Mouse (Mus musculus) c-Kit-positive CD71-positive TER-119-negative erythroid progenitor cells, embryonic 14.5 days (primary cell): ENCODE data around the gene Gp9.

Experiments
- DNase-seq: peaks from one replicate; pipeline ENCODE4 v3.0.0-alpha.2; 2013; ENCODE audit warnings: low read depth

Gp9 gene

DNA sequence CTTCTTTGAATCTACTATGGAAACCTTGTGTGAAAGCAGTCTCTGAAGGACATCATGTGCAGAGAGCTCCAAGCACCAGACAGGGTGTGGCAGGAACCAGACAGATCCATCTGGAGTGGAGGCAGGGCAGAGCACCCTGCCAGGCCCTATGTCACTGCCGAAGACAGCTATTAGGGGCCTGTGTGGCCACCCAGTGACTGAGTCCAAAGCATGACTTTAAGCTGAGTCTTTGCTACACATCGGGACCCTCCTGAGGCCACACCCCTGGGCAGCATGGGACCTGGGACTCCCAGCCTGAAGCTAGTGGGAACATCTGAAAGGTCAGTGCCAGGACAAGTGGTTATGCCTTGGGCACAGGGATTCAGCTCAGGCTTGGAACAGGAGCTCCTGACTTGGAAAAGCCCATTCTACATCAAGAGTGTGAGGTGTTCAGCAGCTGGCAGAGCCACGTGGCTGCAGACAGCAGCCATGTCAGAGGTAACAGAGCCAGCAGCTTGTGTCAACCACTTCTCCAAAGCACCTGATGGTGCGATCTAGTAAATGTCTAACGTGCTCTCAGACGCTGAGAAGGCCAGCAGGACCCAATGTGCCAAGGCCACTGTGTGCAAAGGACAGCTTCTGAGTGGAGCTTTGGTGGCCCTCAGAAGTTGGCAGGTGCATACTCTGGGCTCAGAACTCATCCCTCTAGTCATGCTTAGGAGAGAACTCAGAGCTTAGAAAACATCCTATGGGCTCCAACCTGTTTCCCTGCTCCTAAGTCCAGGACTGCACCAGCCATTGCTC lies 9.4 kb downstream of the Gp9 start:
- no peak for DNase-seq

DNA sequence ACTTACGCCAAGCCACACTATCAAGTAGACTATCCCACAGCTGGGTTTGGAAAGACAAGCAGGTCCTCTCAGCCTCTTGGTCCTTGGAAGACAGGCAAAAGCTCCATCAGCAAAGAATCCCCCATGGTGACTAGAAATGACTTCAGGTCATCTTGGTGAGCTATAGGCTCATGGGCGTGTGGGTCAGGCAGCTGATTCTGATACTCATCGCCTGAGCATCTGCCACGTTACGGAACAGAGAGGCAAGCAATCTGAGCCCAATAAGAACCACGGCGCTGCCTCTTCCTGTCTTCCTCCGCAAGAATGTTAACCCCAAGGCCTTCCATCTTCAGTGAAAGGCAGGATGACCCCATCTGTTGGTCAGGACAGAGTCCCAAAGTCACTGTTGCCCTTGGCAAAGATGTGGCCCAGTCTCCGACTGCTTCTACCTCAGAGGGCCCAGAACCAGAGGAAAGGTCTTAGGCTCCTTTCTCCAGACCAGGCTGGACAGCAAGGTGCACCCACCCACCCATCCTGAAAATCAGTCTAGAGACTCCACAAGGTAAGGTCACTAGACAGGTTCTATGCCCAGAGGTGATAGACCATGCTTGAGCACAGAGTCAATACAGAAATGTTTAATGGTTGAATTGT lies 10.5 kb downstream of the Gp9 start:
- no peak for DNase-seq

DNA sequence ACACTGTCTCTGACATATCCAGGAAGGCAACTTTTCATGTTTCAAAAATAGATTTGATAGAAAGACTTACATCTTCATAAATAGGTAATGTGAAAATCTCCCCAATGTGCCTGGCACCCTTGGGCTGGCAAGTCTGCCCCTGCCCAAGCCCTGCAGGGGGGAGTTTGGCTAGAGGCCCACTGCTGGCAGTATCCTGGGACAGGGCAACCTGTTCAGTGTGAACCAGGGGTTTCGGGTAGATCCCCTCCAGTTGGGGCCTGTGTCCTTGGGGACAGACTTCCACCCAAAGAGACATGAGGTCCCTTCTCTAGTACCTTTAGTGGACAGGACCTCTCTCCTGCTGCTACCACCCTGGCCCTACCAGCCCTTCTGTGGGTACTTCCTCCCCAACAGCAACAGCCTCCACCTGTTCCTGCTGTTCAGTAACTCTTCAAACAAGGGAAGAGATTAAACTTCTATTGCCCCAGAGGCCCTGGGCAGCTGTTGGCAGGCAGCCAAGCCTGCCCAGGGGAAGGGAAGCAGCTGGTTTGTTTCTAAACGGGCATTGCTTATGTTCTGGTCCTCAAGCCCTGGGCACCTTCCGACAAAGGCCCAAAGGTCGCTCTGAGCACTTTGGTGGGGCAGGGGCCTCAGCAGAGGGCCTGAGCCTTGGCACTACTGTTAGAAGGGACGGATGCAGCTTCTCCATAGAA lies 11.2 kb downstream of the Gp9 start:
- no peak for DNase-seq

DNA sequence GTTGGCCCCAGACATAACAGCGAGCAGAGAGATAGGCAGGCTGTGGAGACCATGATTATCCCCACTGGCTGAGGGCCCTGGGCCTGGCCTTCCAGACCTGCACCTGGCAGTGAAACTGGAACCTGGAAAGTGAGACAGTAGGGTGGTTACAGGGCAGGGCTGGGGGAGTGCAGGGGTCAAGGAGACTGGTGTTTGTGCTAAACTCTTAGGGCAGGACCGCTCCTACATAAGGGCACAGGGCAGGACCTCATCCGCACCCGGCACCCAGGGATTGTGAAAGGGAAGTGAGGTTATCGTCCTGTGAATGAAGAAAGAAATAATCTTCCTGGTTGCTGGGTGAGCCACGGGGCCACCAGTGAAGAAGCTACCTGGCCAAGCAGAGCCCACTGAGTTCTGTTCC lies 11.9 kb downstream of the Gp9 start:
- DNase-seq, result no peak

DNA sequence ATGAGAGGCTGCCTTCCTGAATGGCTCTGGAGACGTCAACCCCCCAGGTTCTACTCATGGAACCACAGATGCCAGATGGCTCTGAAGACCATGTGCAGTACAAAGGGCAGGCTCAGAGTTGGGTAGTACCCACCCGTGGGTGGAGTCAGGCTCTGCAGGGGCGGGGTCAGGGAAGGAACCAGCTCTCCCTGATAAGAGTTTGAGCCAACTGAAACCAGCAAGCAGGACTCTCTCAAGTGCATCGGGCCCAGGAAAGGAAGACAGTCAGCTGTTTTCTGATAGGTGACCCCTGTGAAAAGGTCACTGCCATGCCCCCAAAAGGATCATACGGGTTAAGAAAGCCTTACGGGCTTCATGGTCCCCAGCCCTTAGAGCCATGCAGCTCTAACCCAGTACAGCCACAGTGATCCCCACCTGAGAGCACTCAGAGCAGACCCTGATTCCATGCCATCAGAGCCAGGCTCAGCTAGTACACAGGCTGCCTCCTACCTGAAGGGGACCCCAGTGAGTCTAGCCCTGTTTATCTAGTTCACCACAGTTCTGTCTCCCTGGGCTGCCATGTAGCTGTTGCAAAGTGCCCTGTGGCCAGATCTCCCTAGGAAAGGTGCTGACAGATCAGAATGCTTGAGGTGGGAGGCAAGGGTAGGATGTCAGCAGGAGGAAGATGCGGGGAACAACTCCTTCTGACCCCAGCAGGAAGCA lies 13.1 kb downstream of the Gp9 start:
- peak; percentile 86 for DNase-seq

DNA sequence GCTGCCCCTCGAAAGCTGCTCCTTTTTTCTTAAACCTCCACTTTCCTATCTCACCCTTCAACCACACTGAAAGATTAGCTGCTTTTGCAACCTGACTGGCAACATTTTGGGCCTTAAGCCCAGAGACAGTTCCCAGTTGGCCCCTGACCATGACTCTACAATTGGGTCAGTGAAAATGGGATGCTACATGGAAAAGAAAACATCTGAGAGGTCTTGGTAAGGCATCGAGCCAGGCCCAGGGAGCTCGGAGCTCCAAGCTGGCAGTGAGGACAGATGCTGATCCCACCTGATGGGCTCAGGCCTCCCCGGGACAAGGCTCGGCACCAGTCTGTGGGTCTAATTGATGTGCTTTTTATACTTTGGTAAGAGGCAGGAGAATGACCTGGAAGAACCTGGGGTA lies 14.0 kb downstream of the Gp9 start:
- DNase-seq, result no peak

DNA sequence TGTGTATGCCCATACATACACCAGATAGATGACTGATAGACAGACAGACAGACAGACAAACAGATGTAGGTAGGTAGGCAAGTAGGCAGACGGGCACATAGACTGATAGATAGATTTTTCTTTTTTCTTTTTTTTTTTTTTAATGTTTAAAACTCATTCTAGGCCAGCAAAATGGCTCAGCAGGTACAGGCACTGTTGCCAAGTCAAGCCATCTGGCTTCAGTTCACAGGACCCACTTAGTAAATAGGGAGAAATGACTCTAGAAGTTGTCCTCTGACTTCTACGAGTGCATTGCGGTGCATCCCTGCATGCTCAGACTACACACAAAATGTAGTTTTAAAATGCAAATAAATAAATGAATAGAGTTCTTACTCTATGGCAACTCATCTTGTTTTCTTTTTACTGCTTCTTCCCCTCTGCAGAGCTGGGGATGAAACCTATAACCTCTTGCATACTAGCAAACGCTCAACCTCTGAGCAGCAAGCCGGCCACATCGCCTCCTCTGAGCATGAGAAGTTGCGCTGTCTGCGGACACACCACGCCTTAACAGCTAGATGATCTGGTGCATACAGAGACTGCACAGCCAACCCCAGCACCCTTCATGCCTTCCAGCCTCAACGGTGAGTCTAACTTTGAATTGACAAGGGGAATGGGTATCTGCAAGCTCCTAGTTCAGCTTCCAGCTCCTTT lies 16.1 kb downstream of the Gp9 start:
- no peak for DNase-seq

DNA sequence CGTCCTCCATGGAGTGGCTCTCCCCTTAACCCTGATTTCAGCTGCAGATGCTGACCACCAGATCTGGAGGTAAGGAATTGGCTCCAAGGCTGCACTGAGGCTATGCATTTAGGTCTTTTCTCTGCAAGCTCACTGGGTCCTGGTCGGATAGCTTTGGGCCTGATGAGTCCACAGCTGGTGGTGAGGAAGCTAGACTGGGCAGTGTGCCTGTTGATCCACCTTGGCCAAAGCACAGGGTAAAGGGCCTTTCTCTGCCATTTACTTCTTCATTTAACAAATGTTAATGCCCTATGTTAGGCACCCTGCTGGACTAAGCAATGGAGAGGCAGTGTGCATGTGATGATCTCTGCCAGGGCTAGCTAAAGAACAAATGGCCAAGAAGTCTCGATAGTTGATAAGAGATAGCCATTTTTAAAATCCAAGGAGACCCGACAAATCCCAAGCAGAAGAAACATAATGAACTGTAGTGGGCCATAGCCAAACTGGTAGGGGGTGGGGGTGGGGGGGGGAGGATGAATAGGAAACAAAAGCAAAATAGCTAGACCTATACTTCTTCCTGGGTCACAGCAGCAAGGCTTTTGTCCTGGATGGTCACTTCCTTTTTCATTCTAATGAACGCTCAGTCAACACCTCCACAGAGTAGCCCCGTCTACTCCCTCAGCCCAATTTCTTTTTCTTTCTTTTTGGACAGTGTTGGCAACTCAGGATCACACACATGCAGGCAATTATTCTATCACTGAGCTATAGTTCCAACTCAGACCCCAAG lies 17.7 kb downstream of the Gp9 start:
- no peak for DNase-seq

DNA sequence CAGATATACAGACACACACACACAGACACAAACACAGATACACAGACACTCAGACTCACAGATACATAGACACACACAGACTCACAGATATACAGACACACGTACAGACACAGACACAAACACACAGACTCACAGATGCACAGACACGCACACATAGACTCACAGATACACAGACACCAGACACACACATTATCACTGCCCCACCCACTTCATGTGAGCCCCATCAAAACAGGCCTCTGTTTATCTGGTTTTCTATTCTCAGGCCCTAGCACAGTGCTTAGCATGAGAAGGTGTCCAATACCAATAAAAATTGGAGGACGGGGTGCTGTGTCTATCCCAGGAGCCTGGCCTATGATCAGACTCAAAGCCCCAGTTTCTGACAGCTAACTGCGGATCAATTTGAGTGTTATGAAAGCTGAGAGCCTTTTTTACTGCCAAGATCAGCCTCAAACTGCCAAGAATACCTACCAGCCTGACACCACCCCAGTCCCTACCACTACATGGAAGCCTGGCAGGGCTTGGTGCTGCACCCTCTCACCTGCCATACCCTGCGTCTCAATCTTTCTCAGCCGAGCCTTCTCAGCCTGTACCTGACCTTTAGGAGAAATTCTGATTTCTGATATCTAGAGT lies 18.5 kb downstream of the Gp9 start:
- no peak for DNase-seq

DNA sequence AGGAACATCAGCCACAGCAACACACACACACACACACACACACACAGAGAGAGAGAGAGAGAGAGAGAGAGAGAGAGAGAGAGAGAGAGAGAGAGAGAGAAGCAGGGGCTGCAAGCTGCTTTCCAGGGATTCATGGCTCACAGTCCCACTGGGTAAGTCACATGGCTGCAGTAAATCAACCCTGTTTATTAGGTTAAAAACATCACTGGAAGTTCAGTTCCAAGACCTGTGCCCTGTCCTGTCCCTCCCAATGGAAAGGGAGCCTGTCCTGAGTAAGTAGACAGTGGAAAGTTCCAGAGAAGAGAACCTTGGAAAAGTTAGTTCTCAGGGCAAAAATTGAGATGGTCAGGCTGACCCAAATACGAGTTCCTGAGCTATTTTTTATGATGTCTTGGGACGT lies 19.4 kb downstream of the Gp9 start:
- no peak for DNase-seq

DNA sequence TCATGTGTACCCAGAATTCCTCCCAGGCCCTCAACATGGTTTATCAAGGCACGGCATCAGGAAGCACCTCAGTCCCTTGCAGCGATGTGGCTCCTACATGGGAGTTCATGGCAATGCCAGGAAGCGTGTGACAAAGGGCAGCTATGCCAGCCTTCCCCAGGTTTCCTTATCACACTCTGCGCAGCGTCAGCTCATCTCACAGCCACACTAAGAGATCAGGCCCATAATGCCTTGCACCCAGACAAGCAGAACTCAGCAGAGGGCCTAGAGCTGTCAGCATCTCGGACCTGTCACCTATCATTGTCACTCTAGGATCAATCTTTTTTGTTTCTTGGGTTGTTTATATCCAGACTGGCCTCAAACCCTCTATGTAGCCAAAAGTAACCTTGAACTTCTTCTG lies 21.7 kb downstream of the Gp9 start:
- DNase-seq, result no peak

DNA sequence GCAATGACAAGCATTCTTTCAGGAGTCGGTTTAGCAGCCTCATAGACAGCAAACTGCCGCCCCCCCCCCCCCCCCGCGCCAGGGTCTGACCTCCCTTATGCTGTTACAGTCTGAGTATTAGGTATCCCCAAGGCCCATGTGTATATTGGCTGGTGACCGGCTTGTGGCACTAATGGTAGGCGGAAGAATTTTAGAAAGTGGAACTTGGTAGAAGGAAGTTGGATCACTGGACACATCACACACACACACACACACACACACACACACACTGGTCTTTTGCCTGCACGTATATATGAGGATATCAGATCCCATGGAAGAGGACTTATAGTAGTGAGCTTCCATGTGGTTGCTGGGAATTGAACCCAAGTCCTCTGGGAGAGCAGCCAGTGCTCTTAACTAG lies 24.6 kb downstream of the Gp9 start:
- no peak for DNase-seq

DNA sequence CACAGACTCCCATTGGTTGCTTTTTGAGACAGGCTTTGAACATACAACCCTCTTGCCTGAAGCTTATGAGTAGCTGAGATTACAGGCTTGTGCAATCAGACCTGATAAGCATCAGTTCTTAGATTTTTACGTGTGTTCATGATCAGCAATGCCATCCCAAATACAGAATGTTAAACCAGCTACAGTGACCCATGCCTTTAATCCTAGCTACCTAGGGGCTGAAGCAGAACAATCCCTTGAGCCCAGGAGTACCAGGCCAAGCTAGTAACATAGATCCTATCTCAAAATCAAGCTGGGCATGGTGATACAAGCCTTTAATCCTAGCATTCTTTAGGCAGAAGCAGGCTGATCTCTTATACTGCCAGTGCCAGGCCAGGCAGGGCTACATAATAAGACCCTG lies 26.2 kb downstream of the Gp9 start:
- DNase-seq, result no peak

DNA sequence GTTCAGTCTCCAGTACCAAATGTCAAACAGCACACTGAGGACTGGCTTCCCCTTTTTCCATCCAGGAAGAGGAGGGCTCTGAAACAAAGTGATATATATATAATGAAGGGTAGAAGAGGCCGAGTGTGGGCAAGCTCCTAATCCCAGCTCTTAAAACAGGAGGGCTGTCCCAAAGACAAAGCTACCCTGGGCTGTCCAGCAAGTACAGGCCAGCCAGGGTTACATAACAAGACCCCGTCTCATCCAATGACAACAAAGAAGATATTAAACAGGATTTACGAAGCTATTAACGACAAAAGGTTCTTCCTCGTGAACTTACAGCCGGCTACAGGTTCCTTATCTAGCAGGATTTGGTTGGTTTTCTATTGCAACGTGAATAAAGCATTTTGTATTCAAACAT lies 27.0 kb downstream of the Gp9 start:
- no peak for DNase-seq

DNA sequence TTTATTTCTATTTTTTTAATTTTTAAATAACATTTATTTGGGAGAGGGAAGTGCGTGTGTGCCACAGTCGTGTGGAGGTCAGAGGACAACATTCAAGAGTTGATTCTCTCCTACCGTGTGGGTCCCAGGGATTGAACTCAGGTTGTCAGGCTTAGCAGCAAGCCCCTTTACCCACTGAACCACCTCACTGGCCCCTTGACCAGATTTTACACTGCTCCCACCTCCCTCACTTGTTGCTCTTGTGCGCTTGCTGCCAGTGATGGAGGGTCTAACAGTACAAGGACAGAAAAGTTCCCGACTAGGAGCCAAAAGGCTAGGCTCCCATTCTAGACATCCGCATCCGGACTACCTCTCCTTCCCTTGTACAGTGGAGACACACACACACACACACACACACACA lies 27.6 kb downstream of the Gp9 start:
- DNase-seq, result no peak

DNA sequence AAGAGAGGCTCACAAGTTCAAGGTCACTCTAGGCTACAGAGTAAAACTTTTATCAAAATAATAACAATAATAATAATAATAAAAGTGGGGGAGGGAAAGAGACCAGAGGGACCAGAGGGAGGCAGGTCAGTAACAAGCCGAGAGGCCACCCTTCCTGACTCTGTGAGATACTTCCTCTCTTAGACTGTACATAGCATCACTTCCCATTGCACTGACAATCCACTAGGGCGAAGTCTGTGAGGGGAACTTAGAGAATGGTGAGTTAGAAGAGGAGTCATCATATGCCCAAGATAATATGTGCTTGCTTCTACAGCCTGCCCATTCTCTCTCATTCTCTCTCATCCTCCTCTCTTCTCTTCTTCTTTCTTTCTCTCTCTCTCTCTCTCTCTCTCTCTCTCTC lies 28.2 kb downstream of the Gp9 start:
- DNase-seq, result no peak

DNA sequence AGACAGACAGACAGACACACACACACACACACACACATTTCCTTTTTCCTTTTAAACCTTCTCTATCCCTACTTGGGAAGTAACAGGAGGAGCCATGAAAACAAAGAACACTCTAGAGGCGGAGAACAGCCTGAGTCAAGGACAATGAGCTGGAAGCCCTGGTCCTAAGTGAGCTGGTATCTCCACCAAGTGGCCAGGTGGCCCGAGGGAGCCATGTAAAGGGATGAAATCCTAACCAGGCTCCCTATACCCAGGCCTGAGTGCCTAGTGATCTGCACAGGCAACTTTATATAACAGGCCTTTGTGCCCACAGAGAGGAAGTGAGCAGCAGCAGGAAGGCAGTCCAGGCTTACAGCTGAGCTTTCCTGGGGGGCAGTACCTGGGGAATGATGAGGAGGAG lies 29.0 kb downstream of the Gp9 start:
- no peak for DNase-seq

DNA sequence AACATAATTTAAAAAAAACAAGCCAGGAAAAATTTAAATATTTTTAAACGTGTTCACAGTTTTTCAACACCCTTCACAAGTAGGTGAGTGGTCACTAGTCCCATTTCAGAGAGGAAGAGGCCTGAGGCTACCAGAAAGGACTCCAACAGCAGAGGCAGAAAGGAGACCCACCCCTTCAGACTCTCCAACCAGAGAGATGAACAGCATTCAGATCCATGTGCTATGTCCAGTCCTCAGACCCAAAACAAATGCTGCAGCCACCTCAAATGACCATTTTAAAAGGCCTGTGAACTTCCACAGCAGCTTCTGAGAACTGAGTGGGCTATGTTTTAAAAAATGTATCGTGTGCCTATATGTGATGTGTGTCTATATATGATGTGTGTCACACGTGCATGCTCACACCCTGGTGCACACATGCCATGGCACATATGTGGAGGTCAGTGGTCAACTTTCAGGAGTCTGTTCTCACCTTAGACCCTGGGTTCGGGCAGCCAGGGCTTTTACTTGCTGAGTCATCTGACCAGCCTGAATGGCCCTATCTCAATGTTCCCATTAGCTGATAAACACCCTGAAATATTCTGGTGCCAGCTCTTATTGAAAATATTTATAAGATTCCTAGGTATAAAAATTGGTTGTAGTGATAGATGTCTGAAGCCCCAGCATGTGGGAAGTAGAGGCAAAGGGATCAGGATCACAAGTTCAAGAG lies 30.0 kb downstream of the Gp9 start:
- no peak for DNase-seq

DNA sequence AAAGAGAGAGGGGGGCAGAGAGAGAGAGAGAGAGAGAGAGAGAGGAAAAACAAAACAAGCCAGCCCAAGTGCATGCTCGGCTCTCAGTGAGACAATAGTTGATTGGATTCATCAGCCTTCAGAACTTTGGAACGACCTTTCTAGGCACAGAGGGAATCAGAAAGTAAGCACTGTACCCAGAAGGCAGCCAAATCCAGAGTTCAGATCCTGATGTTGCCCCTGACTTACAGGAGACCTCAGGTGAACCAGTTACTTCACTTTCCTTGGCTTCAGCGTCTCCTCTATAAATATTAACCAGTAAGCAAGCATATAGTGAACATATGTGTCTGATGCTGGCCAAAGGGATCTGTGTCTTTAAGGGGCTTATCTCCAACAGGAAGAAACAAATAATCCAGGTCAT lies 30.6 kb downstream of the Gp9 start:
- no peak for DNase-seq

DNA sequence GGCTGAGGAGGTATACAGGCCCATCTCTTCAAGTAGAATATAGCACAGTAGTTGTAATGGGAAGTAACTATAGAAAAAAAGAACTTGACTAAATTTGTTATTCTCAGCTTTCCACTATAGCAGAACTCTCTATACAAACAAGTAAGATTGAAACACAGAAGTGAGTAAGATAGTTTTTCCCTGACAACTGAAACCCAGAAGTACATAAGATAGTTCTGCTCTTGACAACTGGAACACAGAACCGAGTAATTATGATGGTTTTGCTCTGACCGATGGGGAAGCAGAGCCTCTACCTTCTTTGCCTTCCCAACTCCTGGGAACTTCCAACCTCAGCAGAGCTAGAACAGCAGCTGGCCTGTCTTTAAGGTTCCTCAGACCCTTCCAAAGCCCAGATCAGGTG lies 31.3 kb downstream of the Gp9 start:
- no peak for DNase-seq
